Mouse (Mus musculus) lung, postnatal 25 days (tissue): ENCODE results near the gene Ptx4.
A peak's percentile ranks its signal among the peaks of the same experiment; 100 is the strongest.

ENCODE experiments used
- DNase-seq: peaks from one replicate; pipeline ENCODE4 v3.0.0; 2022; ENCODE audit warnings: low spot score

Gene Ptx4

GRCm38 (mm10) chr17:25120406-25120805 lies at the start of gene Ptx4:
Gene Ptx4 (plus strand): TSS chr17:25120760.
- no peak for DNase-seq

DNA sequence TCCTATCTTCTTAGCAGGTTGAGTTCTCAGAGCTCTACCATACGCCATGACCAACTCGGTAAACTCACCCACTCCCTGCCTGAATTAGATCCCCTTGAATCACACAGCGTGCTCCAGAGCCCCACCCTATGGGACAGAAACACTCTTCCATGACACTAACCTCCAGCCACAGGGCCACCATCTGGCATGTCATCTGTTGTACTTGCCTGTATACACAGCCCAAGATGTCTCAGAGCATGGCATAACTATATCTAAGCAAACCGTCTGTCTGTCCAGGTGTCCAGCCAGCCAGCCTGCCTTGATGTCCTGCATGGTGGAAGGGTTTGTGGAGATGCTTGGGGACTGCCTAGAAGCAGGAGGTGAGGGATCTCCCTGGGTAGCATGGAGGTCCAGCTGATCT lies 43.7 kb upstream of the Ptx4 start:
- no peak for DNase-seq

DNA sequence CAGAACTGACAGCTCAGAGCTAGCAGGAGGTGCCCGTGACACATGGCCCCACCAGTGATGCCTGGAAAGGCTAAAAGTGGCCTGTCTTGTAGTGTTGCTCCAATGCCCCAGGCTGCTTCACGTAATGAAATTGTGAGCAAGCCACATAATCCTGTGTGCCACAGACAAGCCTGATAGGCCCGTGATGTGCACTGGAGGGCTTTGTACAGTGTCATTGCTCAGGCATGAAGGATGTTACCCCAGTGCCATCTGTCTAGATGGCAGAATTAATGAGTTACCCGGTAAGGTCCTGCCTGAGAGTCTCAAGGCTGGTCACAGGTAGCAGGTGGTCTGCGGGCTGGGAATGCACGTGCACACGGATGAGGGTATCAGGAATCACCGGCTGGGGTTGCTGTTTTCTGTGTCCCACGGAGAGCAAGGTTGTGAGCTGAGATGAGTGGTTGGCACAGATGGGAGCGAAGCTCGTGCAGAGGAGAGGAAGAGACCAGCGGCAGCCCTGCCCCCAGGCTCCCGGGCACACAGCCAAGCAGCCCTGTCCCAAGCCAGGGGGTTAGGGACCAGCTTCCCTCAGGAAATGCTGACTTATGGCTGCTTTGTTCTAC lies 42.7 kb upstream of the Ptx4 start:
- DNase-seq: peak; percentile 86

DNA sequence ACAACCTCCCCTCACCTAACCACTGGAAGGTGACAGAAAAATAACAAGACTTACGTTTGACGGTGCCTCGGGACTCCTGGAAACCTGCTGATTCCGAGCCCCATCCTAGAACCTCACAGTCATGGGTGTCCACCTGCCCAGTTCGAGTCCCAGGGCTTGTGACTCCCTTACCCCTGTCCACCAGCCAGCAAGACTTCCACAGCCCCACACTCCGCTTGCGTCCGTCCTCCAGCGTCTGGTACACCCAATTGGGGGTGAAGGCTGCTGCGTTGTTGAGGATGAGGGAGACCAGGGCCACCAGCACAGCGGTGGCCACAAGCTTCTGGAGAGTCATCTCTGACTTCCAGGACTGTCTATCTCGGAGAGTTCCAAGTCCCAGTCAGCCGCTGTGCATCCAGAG lies 40.4 kb upstream of the Ptx4 start:
- no peak for DNase-seq

DNA sequence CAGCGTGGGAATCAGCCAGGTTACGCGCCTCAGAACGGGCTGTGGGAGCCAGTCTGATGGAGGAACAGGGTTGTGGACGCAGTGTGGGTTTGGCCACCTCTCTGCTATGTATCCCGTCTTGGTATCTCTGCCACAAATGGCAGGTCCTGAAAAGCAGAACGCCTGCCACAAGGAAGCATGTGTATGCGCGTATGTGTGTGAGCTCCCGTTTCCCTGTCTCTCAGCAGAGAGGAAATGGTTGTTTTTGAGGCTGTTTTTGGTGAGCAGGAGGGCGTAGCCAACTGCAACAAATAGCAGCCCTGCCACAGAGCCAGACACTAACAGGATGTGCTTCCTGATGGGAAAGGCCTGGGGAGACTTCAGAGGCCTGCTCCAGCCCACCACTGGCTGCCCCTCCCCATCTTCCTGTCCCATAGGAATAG lies 39.6 kb upstream of the Ptx4 start:
- DNase-seq: peak; percentile 89

GRCm38 (mm10) chr17:25082081-25082847 lies 38.3 kb upstream of the Ptx4 start:
- DNase-seq: peak; percentile 84

DNA sequence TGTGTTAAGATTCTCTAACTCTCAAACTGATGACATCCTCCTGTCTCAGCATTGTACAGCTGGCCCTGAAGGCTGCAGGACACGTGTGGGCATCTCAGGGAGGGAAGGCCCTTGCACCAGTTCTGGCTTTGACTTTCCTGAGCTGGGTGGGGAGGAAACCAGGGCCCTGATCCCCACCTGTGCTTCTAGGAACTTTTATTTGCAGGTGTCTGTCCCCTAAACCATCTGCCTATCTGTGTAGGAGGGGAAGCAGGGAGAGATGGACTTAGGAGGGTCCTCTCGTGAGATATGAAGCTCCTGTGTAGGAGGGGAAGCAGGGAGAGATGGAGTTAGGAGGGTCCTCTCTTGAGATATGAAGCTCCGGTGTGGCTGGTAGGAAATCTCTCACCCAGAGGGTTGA lies 37.7 kb upstream of the Ptx4 start:
- DNase-seq: no peak

GRCm38 (mm10) chr17:25083444-25083931 lies 37.1 kb upstream of the Ptx4 start, which contains the start of gene Tmem204:
Gene Tmem204 (minus strand): TSS chr17:25083591.
- peak; percentile 85 for DNase-seq

- DNase-seq: no peak
These were observed 35.6 kb upstream of the Ptx4 start for GRCm38 (mm10) chr17:25084835-25085385.

- DNase-seq: no peak
These were observed 33.8 kb upstream of the Ptx4 start for GRCm38 (mm10) chr17:25086724-25087123.

DNA sequence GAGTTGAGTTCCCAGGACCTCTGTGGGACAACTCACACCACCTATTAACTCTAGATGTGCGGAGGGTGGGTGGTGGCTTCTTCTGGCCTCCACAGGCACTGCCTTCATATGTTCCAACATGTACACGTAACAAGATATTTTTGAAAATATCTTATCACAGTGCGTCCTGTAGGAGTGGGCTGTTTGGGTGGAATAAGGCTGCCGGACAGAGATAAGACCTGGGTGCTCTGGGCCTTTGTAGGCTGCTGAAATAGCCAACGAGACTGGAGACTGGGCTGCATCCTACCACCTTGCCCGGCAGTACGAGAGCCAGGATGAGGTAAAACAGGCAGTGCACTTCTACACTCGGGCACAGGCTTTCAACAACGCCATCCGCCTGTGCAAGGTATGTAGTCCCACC lies 31.4 kb upstream of the Ptx4 start:
- DNase-seq: no peak

- no peak for DNase-seq
These were observed 30.1 kb upstream of the Ptx4 start for GRCm38 (mm10) chr17:25090450-25090849.

DNA sequence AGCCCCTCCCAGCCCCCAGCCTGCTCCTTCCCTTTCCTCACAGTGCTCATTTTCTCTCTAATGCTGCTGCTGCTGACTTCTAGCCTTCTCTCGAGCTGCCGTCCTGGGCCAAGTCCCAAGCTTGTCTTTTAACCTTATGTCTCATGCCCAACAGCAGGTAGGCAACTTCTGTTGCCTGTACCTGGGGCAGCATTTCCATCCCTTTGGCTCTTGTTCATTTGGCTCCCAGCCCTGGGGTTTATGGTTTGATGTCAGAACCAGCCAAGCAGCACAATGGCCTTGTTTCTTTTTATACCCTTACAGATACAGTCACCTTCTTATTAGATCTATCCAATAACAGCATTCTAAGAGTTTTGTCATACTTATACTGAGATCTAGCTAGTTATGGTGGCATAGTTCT lies 24.3 kb upstream of the Ptx4 start:
- no peak for DNase-seq

- no peak for DNase-seq
These were observed 20.5 kb upstream of the Ptx4 start for GRCm38 (mm10) chr17:25100052-25100451.

- DNase-seq: no peak
These were observed 19.2 kb upstream of the Ptx4 start for GRCm38 (mm10) chr17:25101338-25101737.

DNA sequence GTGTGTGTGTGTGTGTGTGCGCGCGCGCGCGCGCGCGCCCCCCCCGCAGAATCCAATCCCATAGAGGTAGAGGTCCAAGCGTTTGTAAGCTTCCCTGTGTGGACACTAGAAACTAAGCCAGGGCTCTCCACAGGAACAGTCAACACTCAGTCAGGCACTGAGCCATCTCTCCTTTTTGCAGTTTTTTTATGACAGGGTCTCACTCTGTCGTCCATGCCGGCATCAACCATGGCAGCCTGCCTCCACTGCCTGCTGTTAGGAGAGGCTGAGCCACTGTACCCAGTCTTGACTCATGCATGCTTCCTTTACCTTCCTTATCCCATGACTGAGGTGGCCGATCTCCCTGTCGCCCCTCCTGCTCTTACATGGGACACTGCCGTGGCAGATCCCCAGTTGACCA lies 12.8 kb upstream of the Ptx4 start:
- no peak for DNase-seq

GRCm38 (mm10) chr17:25109578-25109977 lies 11.0 kb upstream of the Ptx4 start:
- peak; percentile 48 for DNase-seq

DNA sequence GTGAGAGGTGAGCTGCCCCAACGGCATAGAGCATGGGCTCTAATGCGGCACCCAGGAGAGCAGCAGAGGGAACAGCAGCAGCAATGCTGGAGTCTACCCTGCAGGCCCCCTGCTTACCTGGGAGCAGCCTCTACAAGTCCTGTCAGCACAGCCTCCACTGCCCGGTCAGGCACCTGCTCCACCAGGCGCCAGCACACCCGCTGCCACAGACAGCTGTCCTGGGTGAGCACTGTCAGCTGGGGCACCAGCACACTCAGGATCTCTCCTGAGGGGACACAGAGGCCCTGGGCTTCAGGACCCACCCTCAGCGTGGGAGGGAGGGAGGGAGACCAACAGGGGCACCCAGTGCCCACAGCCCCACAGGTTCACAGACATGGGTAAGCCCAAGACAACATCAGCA lies 10.0 kb upstream of the Ptx4 start:
- DNase-seq: no peak

DNA sequence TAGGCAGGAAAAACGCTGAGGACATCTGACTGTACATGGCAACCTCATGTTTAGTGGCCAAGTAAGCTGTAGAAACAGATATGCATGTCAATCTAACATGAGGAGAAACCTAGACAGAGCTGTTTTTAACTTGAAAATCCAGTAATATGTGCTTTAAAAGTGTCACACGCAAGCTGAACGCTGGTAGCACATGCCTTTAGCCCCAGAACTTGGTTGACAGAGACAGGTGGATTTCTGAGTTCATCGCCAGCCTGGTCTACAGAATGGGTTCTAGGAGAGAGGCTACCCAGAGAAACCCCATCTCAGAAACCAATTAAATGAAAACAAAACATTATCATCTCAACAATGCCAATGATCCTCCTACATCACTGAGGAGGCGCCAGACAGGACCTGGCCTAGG lies 9.3 kb upstream of the Ptx4 start:
- no peak for DNase-seq

- peak; percentile 19 for DNase-seq
These were observed 8.7 kb upstream of the Ptx4 start for GRCm38 (mm10) chr17:25111739-25112422.

DNA sequence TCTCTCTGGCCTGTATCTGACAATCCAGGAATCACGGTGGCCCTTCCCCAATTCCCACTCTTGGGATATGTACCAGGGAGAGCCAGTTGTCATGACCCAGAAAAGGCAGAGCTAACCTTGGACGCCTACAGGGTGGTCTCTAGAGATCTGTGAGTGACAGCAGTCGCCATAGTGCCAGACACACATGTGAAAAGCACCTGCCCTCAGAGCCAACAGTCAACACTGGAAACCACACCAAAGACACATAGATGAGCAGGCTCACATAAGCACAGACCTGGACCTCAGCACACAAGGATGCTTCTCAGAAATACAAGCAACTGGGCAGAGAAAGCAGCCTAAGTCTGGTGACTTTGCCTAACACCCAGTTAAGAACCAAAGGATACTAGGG lies 8.1 kb upstream of the Ptx4 start:
- DNase-seq: no peak

DNA sequence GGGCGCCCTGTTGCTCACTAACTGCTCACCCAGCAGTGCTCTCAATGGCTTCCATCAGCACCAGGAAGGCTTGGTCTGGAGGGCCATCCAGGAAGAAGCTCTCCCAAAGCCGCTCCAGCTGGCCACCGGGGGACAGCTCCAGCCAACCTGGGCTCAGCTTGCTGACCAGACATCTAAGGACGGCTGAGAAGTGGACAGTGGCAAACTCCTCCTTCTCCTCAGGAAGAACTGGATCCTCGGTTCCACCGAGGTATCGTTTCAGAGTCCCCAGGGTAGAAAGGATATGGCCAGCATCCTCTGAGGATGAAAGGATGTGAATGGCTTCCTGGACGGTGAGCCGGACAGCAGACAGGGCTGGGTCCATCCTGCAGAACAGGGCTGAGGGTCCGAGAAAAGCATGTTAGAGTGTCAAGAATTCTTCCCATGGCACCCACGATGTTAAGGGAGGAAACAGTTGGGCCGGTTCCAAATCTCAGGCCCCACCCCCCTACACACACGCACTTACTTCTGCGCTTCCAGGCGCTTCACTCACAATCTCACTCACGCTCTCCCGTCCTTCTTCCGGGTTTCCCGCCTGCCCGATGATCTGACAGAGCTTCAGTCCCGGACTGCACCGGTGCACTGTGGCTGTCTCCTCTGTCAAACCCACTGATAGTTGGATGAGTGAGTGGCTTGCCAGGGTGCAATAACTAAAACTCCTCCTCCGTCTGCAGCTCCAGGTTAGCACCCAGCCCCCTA lies 5.5 kb upstream of the Ptx4 start:
- no peak for DNase-seq
